Mouse (Mus musculus) kidney, postnatal 10 days (tissue): Measurements from ENCODE around the gene Slc6a9.
A peak's percentile ranks its signal among the peaks of the same experiment; 100 is the strongest.

Source experiments
- DNase-seq: peaks from one replicate; pipeline ENCODE4 v3.0.0; 2021; ENCODE audit warnings: mixed read lengths

The Slc6a9 gene

GRCm38 (mm10) chr4:117834457-117834844 is at the start of gene Slc6a9:
TSS of gene Slc6a9 (plus strand) at chr4:117834506.
- no peak for DNase-seq

GRCm38 (mm10) chr4:117786963-117787362 is 47.3 kb upstream of the Slc6a9 start:
- DNase-seq: peak; percentile 38

GRCm38 (mm10) chr4:117788308-117788707 is 46.0 kb upstream of the Slc6a9 start:
- DNase-seq: no peak

GRCm38 (mm10) chr4:117799904-117800303 is 34.4 kb upstream of the Slc6a9 start:
- DNase-seq: no peak

GRCm38 (mm10) chr4:117806992-117807391 is 27.3 kb upstream of the Slc6a9 start:
- no peak for DNase-seq

GRCm38 (mm10) chr4:117810933-117811332 is 23.4 kb upstream of the Slc6a9 start:
- DNase-seq: no peak

- DNase-seq: peak; percentile 14
Observed at GRCm38 (mm10) chr4:117813591-117814192, 20.6 kb upstream of the Slc6a9 start.

- no peak for DNase-seq
Observed at GRCm38 (mm10) chr4:117814333-117814732, 20.0 kb upstream of the Slc6a9 start.

GRCm38 (mm10) chr4:117816776-117817175 is 17.5 kb upstream of the Slc6a9 start:
- DNase-seq: no peak

- no peak for DNase-seq
Observed at GRCm38 (mm10) chr4:117818032-117818431, 16.3 kb upstream of the Slc6a9 start.

- no peak for DNase-seq
Observed at GRCm38 (mm10) chr4:117828572-117829145, 5.6 kb upstream of the Slc6a9 start.

GRCm38 (mm10) chr4:117829260-117830123 is 4.8 kb upstream of the Slc6a9 start:
- DNase-seq: peak; percentile 84

- peak; percentile 57 for DNase-seq
Observed at GRCm38 (mm10) chr4:117830124-117830551, 4.2 kb upstream of the Slc6a9 start.

- DNase-seq: no peak
Observed at GRCm38 (mm10) chr4:117830801-117831200, 3.5 kb upstream of the Slc6a9 start.

GRCm38 (mm10) chr4:117831499-117831898 is 2.8 kb upstream of the Slc6a9 start:
- DNase-seq: no peak

- DNase-seq: peak; percentile 69
Observed at GRCm38 (mm10) chr4:117831920-117832691, 2.2 kb upstream of the Slc6a9 start.

- peak; percentile 82 for DNase-seq
Observed at GRCm38 (mm10) chr4:117834845-117835530, 682 bp downstream of the Slc6a9 start.

GRCm38 (mm10) chr4:117835531-117836111 is 1.3 kb downstream of the Slc6a9 start:
- DNase-seq: peak; percentile 65

GRCm38 (mm10) chr4:117836204-117836767 is 2.0 kb downstream of the Slc6a9 start:
- peak; percentile 96 for DNase-seq

GRCm38 (mm10) chr4:117837271-117837670 is 3.0 kb downstream of the Slc6a9 start:
- DNase-seq: no peak

GRCm38 (mm10) chr4:117839366-117839765 is 5.1 kb downstream of the Slc6a9 start:
- DNase-seq: peak; percentile 40

GRCm38 (mm10) chr4:117840821-117841220 is 6.5 kb downstream of the Slc6a9 start:
- DNase-seq: no peak
